Mouse (Mus musculus) stomach, postnatal 0 days (tissue): Measurements from ENCODE around the gene Susd1.

Experiments
- CTCF ChIP-seq: IDR thresholded peaks from 2 replicates; pipeline ENCODE4 v1.5.1; 2016; ENCODE audit warnings: antibody characterized with exemption, low read depth, mild to moderate bottlenecking, moderate library complexity
- EP300 ChIP-seq: optimal IDR thresholded peaks from 2 replicates; pipeline ENCODE3; 2016; ENCODE audit warnings: antibody characterized with exemption

GRCm38 (mm10) chr4:59328821-59329220 is 109.6 kb downstream of the Susd1 start:
- TF ChIP-seq CTCF (no peak), EP300 (no peak)
